Mouse (Mus musculus): ENCODE results near the gene Olfr521. TPM values are rescaled to one million over a fixed set of nuclear protein-coding genes. Genes with fewer than 3 reads are reported as not detected.

The Olfr521 gene
- not detected for polyA plus RNA-seq (2014; fragmentation: Illumina TruSeq; extraction: RNeasy Lipid Tissue Mini Kit (QIAGEN cat#74804); ENCODE audit: low read depth, low replicate concordance)

GRCm38 (mm10) chr7:99763207-99763606, at the start of gene Olfr521:
Olfr521 (plus strand) TSS chr7:99763507.

GRCm38 (mm10) chr7:99729973-99730372, 33.3 kb upstream of the Olfr521 start, which contains the start of gene Olfr520:
Olfr520 (plus strand) TSS chr7:99730273.

Other genes starting within 250 kb of the Olfr521 start
- gene Arrb1, start 228.0 kb upstream of the Olfr521 start, polyA plus RNA-seq (2014; fragmentation: Illumina TruSeq; extraction: RNeasy Lipid Tissue Mini Kit (QIAGEN cat#74804); ENCODE audit: low read depth, low replicate concordance) = 3.6 TPM
- gene Tpbgl, start 136.4 kb upstream of the Olfr521 start, polyA plus RNA-seq (2014; fragmentation: Illumina TruSeq; extraction: RNeasy Lipid Tissue Mini Kit (QIAGEN cat#74804); ENCODE audit: low read depth, low replicate concordance) = 7.0 TPM
- gene Slco2b1, start 52.2 kb upstream of the Olfr521 start, polyA plus RNA-seq (2014; fragmentation: Illumina TruSeq; extraction: RNeasy Lipid Tissue Mini Kit (QIAGEN cat#74804); ENCODE audit: low read depth, low replicate concordance) = 0.77 TPM
- gene Olfr520, start 33.2 kb upstream of the Olfr521 start, polyA plus RNA-seq (2014; fragmentation: Illumina TruSeq; extraction: RNeasy Lipid Tissue Mini Kit (QIAGEN cat#74804); ENCODE audit: low read depth, low replicate concordance) = not detected
- gene Neu3, start 64.9 kb downstream of the Olfr521 start, polyA plus RNA-seq (2014; fragmentation: Illumina TruSeq; extraction: RNeasy Lipid Tissue Mini Kit (QIAGEN cat#74804); ENCODE audit: low read depth, low replicate concordance) = 1.1 TPM
- gene Xrra1, start 95.6 kb downstream of the Olfr521 start, polyA plus RNA-seq (2014; fragmentation: Illumina TruSeq; extraction: RNeasy Lipid Tissue Mini Kit (QIAGEN cat#74804); ENCODE audit: low read depth, low replicate concordance) = 81.9 TPM
- 454 TPM for gene Spcs2, start 100.0 kb downstream of the Olfr521 start, polyA plus RNA-seq (2014; fragmentation: Illumina TruSeq; extraction: RNeasy Lipid Tissue Mini Kit (QIAGEN cat#74804); ENCODE audit: low read depth, low replicate concordance)
- gene Rnf169, start 216.9 kb downstream of the Olfr521 start, polyA plus RNA-seq (2014; fragmentation: Illumina TruSeq; extraction: RNeasy Lipid Tissue Mini Kit (QIAGEN cat#74804); ENCODE audit: low read depth, low replicate concordance) = 2.7 TPM
- not detected for gene Chrdl2, start 242.7 kb downstream of the Olfr521 start, polyA plus RNA-seq (2014; fragmentation: Illumina TruSeq; extraction: RNeasy Lipid Tissue Mini Kit (QIAGEN cat#74804); ENCODE audit: low read depth, low replicate concordance)